Mouse (Mus musculus) cerebellum, postnatal 14 days (tissue): ENCODE results near the gene Trim66.

ENCODE experiments used
- DNase-seq, 2 experiments: peaks; one replicate each; pipeline ENCODE4 v3.0.0; 2021; ENCODE audit warnings: mixed read lengths in 2 of 2

Gene Trim66

GRCm38 (mm10) chr7:109508034-109508433, at the start of gene Trim66:
Gene Trim66, minus strand, starts transcription at chr7:109508134.
- DNase-seq, result no peak

GRCm38 (mm10) chr7:109546726-109547125, 38.8 kb upstream of the Trim66 start:
- DNase-seq, result no peak

- no peak for DNase-seq
Measured at GRCm38 (mm10) chr7:109546186-109546585, 38.3 kb upstream of the Trim66 start.

GRCm38 (mm10) chr7:109545255-109545993, 37.5 kb upstream of the Trim66 start:
- no peak for DNase-seq

- DNase-seq, result no peak
Measured at GRCm38 (mm10) chr7:109544792-109545191, 36.9 kb upstream of the Trim66 start.

- DNase-seq, result no peak
Measured at GRCm38 (mm10) chr7:109542364-109542628, 34.4 kb upstream of the Trim66 start.

- no peak for DNase-seq
Measured at GRCm38 (mm10) chr7:109541609-109542363, 33.9 kb upstream of the Trim66 start.

- no peak for DNase-seq
Measured at GRCm38 (mm10) chr7:109540902-109541301, 33.0 kb upstream of the Trim66 start.

- DNase-seq, result peak; percentile 84 to 88
Measured at GRCm38 (mm10) chr7:109536451-109536946, 28.6 kb upstream of the Trim66 start.

- peak; percentile 47 to 57 for DNase-seq
Measured at GRCm38 (mm10) chr7:109534921-109535320, 27.0 kb upstream of the Trim66 start.

- no peak for DNase-seq
Measured at GRCm38 (mm10) chr7:109533888-109534287, 26.0 kb upstream of the Trim66 start.

GRCm38 (mm10) chr7:109533129-109533528, 25.2 kb upstream of the Trim66 start:
- DNase-seq, result no peak

- no peak for DNase-seq
Measured at GRCm38 (mm10) chr7:109532691-109533090, 24.8 kb upstream of the Trim66 start.

GRCm38 (mm10) chr7:109531501-109531900, 23.6 kb upstream of the Trim66 start:
- DNase-seq, result no peak

- no peak for DNase-seq
Measured at GRCm38 (mm10) chr7:109529741-109530140, 21.8 kb upstream of the Trim66 start.

- DNase-seq, result peak; percentile 77 to 85
Measured at GRCm38 (mm10) chr7:109528356-109528755, 20.4 kb upstream of the Trim66 start.

- DNase-seq, result no peak
Measured at GRCm38 (mm10) chr7:109527536-109527935, 19.6 kb upstream of the Trim66 start.

- DNase-seq, result no peak
Measured at GRCm38 (mm10) chr7:109525740-109526663, 18.1 kb upstream of the Trim66 start.

- no peak for DNase-seq
Measured at GRCm38 (mm10) chr7:109524763-109525162, 16.8 kb upstream of the Trim66 start.

GRCm38 (mm10) chr7:109524442-109524744, 16.5 kb upstream of the Trim66 start:
- no peak for DNase-seq

- peak; percentile 54 to 56 for DNase-seq
Measured at GRCm38 (mm10) chr7:109523741-109524441, 16.0 kb upstream of the Trim66 start.

GRCm38 (mm10) chr7:109523304-109523703, 15.4 kb upstream of the Trim66 start:
- DNase-seq, result no peak

- no peak for DNase-seq
Measured at GRCm38 (mm10) chr7:109522084-109522483, 14.2 kb upstream of the Trim66 start.
